Mouse (Mus musculus): ENCODE data around the gene Tepp.

Gene Tepp

DNA sequence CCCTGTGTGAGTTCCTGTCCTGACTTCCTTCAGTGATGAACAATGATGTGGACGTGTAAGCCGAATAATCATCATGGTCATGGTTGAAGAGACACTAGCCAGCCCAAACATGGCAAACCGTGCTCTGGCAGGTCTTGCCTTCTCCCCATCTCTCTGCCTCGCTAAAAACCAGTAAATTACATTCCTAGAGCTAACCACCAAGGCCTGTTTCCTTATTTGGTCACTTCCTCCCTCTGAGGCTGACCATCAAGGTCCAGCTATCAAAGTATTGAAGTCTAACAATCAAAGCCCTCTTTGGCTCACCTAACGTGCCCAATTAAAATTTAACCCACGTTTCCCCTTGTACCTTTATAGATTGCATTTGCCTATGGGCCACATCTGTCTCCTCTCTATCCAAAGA lies 51.9 kb downstream of the Tepp start:
- no peak for DNase-seq (ENCODE audit: low read depth, low spot score)

DNA sequence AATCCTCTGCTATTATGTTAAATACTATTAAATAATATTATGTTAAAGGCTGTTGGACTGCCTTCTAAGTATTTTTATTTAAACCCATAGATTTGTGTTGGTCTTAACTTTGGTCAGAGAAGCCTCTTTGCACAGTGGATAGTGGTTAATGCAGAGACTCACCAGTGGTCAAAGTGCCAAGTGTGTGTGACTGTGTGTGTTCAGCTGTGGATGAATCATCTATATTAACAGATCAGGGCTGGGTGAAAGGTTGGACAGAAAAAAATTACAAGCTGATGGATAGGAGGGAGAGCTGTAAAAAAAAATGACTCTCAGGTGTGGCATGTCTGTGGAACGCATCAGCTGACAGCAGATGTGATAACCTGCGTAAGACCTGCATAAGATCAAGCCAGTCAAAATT lies 53.5 kb downstream of the Tepp start:
- no peak for DNase-seq (ENCODE audit: low read depth, low spot score)

DNA sequence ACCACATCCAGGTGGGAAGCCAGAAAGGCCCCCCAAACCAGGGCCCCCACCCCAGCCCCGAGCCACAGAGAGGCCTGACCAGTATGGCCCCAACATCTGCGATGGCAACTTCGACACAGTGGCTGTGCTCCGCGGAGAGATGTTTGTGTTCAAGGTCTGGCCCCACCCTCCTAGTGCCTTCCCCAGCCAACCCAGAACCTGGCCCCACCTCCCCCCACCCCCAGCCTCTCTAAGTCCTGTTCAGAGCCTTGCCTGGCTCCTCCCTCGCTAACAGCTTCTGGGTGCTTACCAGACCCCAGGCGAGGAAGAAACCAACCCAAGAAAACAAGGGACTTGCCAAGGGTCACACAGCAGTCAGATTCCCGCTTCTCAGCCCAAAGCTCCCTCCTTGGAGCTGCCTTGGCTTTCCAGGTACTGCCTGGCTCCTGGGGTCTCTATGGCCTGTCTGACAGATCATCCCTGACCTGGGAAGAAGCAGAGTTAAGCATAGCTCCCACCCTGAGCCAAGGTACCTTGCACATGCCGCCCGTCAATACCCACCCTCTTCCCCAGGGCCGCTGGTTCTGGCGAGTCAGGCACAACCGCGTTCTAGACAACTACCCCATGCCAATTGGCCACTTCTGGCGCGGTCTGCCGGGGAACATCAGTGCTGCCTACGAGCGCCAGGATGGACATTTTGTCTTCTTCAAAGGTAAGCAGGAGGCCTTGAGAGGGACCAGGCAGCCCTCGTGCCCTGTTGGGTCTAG lies 59.4 kb downstream of the Tepp start:
- DNase-seq (ENCODE audit: low read depth, low spot score), result no peak

DNA sequence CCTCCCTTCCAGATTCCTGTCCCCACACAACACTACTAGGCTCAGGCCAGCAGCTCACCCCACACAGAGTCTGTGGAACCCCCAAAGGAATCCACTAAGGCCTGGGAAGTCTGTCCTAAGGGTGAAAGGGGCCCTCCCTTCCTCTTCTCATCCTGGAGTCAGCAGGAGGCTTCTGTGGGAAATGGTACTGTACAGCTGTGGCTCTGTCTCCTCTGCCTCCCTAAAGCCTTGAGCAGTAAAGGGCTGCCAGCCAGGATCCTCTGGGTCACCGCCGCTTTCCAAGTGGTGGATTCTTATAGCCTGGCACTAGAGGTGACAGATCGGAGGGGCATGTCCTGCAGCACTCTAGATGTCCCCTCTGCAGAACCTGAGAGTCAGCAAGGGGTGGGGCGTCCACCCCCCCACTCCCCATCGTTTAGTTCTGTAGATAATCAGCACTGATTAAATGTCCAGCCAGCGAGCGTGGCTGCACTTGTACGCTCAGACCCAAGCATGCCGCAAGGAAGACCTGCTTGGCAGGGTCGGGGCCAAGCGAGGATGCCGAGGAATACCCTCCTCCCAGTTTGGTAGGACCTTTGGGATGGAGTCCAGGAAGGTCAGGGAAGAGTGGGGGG lies 63.1 kb downstream of the Tepp start:
- no peak for DNase-seq (ENCODE audit: low read depth, low spot score)

DNA sequence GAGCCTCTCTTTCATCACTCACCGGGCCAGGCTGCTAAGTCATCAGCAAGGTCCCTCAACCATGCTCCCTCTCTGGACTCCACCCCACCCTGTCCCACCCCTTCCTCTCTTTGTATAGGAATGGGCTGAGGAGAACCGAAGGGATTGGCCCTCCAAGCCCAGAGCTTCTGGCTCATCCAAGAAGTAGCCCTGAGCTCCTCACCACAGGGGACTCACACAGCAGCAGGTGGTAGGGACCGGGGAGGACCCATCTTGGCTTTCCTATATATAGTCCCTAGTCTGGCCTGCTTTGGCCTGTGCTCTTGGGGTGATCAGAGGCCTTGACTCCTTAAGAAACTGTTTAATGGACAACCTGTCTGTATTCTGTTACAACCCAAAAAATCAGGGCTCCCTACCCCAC lies 64.1 kb downstream of the Tepp start:
- no peak for DNase-seq (ENCODE audit: low read depth, low spot score)

DNA sequence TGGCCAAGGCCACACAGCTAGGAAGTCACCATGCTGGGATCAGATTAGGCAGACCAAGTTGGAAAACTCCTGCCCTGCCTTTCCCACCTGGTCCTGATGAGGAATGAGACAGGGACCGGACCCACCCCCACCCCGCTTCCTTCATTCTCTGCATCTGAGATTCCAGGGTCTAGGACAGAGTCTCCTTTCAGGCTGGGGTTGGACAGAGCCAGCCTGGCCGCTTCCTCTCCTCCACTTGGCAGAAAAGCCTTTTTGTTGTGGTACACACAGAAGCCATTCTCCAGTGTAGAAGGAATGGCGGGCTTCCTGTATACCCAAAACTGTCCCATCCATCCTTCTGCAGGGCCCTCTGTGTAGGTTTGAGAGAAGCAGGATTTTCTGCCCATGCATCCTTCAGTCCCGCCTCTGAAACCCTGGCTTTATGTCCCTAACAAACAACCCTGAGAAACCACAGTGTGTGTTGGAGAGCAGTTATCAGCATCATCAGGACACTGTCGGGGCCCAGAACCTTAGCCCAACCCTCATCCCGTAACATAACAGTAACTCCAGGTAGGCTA lies 65.1 kb downstream of the Tepp start:
- DNase-seq (ENCODE audit: low read depth, low spot score), result no peak
